Mouse (Mus musculus) C3H10T1/2 (cell line): ENCODE results near the gene Katnb1. TPM values are rescaled to one million over a fixed set of nuclear protein-coding genes. Genes with fewer than 3 reads are reported as not detected.

Source experiments
- polyA plus RNA-seq, 2 experiments: library from polyadenylated mRNA; unstranded; fragments of >200 nt; fragmentation: generic; extraction: Trizol; gene quantifications; one replicate each; pipeline ENCODE4 v1.2.1; 2012; ENCODE audit warnings: missing spikeins in 2 of 2

Katnb1 gene
- polyA plus RNA-seq: 10 to 100 TPM; 17.6 to 21.3 TPM

DNA sequence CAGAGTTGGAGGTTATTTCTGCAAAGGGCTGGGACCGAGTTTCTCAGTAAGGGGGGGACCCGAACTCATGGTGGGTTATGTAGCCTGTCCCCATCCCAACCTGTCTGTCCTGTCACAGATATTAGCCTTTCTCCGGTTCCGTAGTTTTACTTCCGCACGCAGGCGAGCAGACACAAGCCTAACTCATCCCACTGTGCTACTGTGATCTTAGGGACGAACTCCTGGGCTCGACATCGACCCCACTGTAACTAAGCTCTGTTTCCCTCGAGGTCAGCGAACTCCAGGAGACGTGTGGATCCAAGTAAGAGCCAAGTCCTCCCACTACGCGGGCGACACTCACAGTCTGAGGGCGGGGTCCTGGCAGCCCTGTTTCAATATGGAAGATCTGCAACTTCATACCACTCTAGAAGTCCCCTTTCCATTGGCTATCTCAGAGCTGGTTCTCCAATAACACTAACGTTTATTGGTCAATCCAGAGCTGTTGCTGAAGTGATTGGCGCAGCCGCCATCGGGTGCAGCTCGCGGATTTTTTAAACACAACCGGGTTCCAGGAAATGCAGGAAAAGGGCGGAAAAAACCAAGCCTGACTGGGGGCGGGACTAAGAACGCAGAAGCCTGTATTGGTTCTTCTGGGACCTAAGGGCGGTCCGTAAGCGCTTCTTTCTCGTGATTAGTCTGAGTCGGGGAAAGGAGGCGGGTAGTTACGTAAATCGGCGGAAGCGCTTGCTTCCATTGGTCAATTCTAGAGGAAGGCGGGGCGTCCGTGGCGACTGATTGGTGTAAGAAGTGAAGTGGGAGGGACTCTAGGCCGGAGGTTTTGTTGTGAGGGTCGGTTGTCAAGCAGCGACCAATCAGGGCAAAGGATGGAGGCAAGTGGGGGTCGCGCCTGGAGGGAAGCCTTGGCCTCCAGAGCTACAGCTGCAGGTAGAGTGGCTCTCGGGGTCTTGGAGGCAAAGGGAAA lies at the start of gene Katnb1:
TSS of gene Katnb1 (plus strand) at position 806 of the 961 bp plus-strand sequence.

GRCm38 (mm10) chr8:95054927-95055510 lies 26.0 kb upstream of the Katnb1 start, which contains the start of gene Drc7:
Drc7 (plus strand) TSS chr8:95055103.

Other genes with a start within 250 kb of the Katnb1 start
- gene Coq9, start 242.9 kb upstream of the Katnb1 start, polyA plus RNA-seq: 10 to 100 TPM; 19.7 to 59.9 TPM
- 10 to 100 TPM; 31.2 to 79.3 TPM for gene Ciapin1, start 242.8 kb upstream of the Katnb1 start, polyA plus RNA-seq
- 10 to 100 TPM; 63.1 to 72.9 TPM for gene Polr2c, start 223.7 kb upstream of the Katnb1 start, polyA plus RNA-seq
- gene Dok4, start 204.9 kb upstream of the Katnb1 start, polyA plus RNA-seq: 1 to 10 TPM; 2.9 to 9.3 TPM
- 10 to 100 TPM; 14.2 to 48.4 TPM for gene Ccdc102a, start 163.1 kb upstream of the Katnb1 start, polyA plus RNA-seq
- under 1 TPM in 1 of 2 experiments, not detected in 1; 0.04 TPM for gene Adgrg5, start 157.5 kb upstream of the Katnb1 start, polyA plus RNA-seq
- 1 to 10 TPM; 1.2 to 1.9 TPM for gene Adgrg1, start 106.4 kb upstream of the Katnb1 start, polyA plus RNA-seq
- under 1 TPM in 1 of 2 experiments, not detected in 1; 0.01 TPM for gene Adgrg3, start 63.5 kb upstream of the Katnb1 start, polyA plus RNA-seq
- gene Drc7, start 26.1 kb upstream of the Katnb1 start, polyA plus RNA-seq: not detected
- 10 to 100 TPM in 1 of 2 experiments, 1 to 10 TPM in 1; 3.6 to 10.5 TPM for gene Kifc3, start 121.6 kb downstream of the Katnb1 start, polyA plus RNA-seq
- gene Cngb1, start 225.4 kb downstream of the Katnb1 start, polyA plus RNA-seq: under 1 TPM; 0.14 to 0.26 TPM
- not detected for gene Tepp, start 229.4 kb downstream of the Katnb1 start, polyA plus RNA-seq